Mouse (Mus musculus) ES-E14 (cell line): ENCODE results near the gene Xrn2. TPM values are rescaled to one million over a fixed set of nuclear protein-coding genes. Genes with fewer than 3 reads are reported as not detected.

ENCODE experiments used
- DNase-seq: peaks from one replicate; pipeline ENCODE4 v3.0.0-alpha.2; 2013; ENCODE audit warnings: low read depth, low spot score
- H3K27ac ChIP-seq: 2 replicates; pipeline ENCODE4 v1.5.1; 2012; ENCODE audit warnings: low read depth, mild to moderate bottlenecking, low read length, moderate library complexity, mixed read lengths; ENCODE audit not compliant: poor library complexity, insufficient read depth, severe bottlenecking
- H3K36me3 ChIP-seq: 2 replicates; pipeline ENCODE4 v1.6.1; 2012; ENCODE audit warnings: mild to moderate bottlenecking, low read length, moderate library complexity, mixed read lengths; ENCODE audit not compliant: control insufficient read depth, poor library complexity, insufficient read depth, severe bottlenecking
- H3K4me1 ChIP-seq, 2 experiments: fragments of 150-350 bp in 1 of 2; sonication (generic) in 1 of 2; 2 replicates each; pipeline ENCODE4 v1.6.1; 2012; ENCODE audit warnings: low read length in 2 of 2, mild to moderate bottlenecking in 1 of 2, mixed read lengths in 1 of 2; ENCODE audit not compliant: control insufficient read depth in 2 of 2, insufficient read depth in 2 of 2, poor library complexity in 1 of 2
- H3K4me3 ChIP-seq, 2 experiments: fragments of 150-350 bp in 1 of 2; sonication (generic) in 1 of 2; 2 replicates each; pipeline ENCODE4 v1.5.1; 2012; ENCODE audit warnings: low read length in 2 of 2, low read depth in 1 of 2, mild to moderate bottlenecking in 1 of 2, mixed read lengths in 1 of 2; ENCODE audit not compliant: insufficient read depth in 1 of 2, poor library complexity in 1 of 2, severe bottlenecking in 1 of 2
- H3K9ac ChIP-seq: 2 replicates; pipeline ENCODE4 v1.6.1; 2012; ENCODE audit warnings: low read depth, mild to moderate bottlenecking, low read length, mixed read lengths; ENCODE audit not compliant: poor library complexity, insufficient read depth, severe bottlenecking
- H3K9me3 ChIP-seq: fragments of 150-350 bp; sonication (generic); 2 replicates; pipeline ENCODE4 v1.6.1; 2012; ENCODE audit warnings: low read depth, mild to moderate bottlenecking, low read length; ENCODE audit not compliant: control insufficient read depth, insufficient read depth
- CHD2 ChIP-seq: IDR thresholded peaks from 2 replicates; pipeline ENCODE4 v1.6.1; 2014; ENCODE audit warnings: mild to moderate bottlenecking, low read depth, low read length, inconsistent platforms
- HCFC1 ChIP-seq: IDR thresholded peaks from 2 replicates; pipeline ENCODE4 v1.6.1; 2012; ENCODE audit warnings: low read length, inconsistent platforms, borderline replicate concordance; ENCODE audit not compliant: insufficient read depth
- MAFK ChIP-seq: IDR thresholded peaks from 2 replicates; pipeline ENCODE4 v1.6.1; 2014; ENCODE audit warnings: mild to moderate bottlenecking, low read depth, low read length, inconsistent platforms; ENCODE audit not compliant: insufficient read depth
- ZC3H11A ChIP-seq: IDR thresholded peaks from 2 replicates; pipeline ENCODE4 v1.6.1; 2012; ENCODE audit warnings: low read depth, mild to moderate bottlenecking, inconsistent platforms, low read length, borderline replicate concordance
- ZNF384 ChIP-seq: IDR thresholded peaks from 2 replicates; pipeline ENCODE4 v1.6.1; 2012; ENCODE audit warnings: low read depth, low read length, inconsistent platforms
- in situ Hi-C, 2 experiments: fragments of 600-800 bp; cut with MboI; formaldehyde crosslinking; loops; one replicate each; pipeline ENCODE4 v1.15.1; 2025; ENCODE audit warnings: low sequenced_read_pairs in 2 of 2, inconsistent platforms in 1 of 2; ENCODE audit not compliant: unreplicated experiment in 2 of 2
- total RNA-seq: library from RNA; depleted of rRNA; stranded (reverse); fragments of 300-350 nt; gene quantifications from 2 replicates; pipeline ENCODE4 v1.2.3, GENCODE M21; 2012; rRNA removed

Xrn2 gene
- total RNA-seq, 1 experiment: 85.7 TPM

DNA sequence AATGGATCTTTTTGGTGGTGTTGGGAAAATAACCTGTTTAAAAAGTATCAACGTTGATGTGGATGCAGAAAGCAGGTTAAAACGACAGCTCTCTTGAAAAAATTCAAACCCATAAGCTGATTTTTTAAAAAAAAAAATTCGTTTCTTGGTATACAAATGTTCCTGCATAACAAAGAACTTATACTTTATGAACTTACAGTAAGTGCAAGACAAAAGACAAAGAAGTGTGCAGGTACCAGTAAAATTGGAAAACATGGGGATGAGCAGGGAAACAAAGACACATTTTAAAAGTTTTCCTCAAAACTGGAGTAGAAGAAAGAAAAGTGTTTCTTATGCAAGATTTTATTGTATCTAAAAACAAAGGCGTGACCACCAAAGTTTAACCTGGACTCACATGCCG, 73.6 kb downstream of the Xrn2 start:
- no peaks in the 10 kb centered on the region for H3K4me1 ChIP-seq
- H3K4me3 ChIP-seq: no peak overlapping the region
- no peak overlapping the region for H3K9ac ChIP-seq
- H3K36me3 ChIP-seq: no peaks in the 10 kb centered on the region
- no peak for DNase-seq
- no peaks in the 10 kb centered on the region for H3K9me3 ChIP-seq
- H3K27ac ChIP-seq: no peak overlapping the region
- TF ChIP-seq ZNF384 (no peak), MAFK (no peak), CHD2 (no peak), HCFC1 (no peak), ZC3H11A (no peak)
- in situ Hi-C loops: loop anchor here in 1 of 2 experiments (10.0 to 25.0 kb wide), 2 partner anchors 98 to 951 kb away; partner anchors contain the start of gene Foxa2

DNA sequence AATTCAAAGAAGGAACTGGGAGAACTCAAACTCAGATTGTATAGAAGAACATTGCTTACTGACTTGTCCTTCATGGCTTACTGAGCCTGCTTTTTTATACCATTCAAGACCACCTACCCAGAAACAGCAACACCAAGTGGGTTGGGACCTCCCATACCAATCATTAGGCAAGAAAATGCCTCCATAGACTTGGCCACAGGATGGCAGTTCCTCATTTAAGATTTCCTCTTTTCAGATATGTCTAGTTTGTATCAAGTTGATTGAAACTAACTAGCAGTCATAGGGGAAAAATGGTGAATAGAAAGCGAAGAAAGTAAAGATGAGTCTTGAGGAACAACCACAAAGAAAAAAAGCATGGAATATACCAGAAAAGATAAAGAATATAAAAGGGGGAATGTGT, 106.9 kb downstream of the Xrn2 start:
- no peaks in the 10 kb centered on the region for H3K4me1 ChIP-seq
- TF ChIP-seq ZC3H11A: no peak
- no peak for TF ChIP-seq CHD2
- TF ChIP-seq MAFK: no peak
- TF ChIP-seq ZNF384: no peak
- no peak for TF ChIP-seq HCFC1
- H3K9me3 ChIP-seq: peaks cover 2% of the 10 kb centered on the region; the same call in 1 of the 2 replicates
- no peak for DNase-seq
- H3K27ac ChIP-seq: no peak overlapping the region
- no peak overlapping the region for H3K9ac ChIP-seq
- no peaks in the 10 kb centered on the region for H3K36me3 ChIP-seq
- in situ Hi-C loops: no loop called here
- no peak overlapping the region for H3K4me3 ChIP-seq

- H3K36me3 ChIP-seq: no peaks in the 10 kb centered on the region
- no peak overlapping the region for H3K4me3 ChIP-seq
- no peak for DNase-seq
- in situ Hi-C loops: no loop called here
- H3K9ac ChIP-seq: no peak overlapping the region
- H3K9me3 ChIP-seq: no peaks in the 10 kb centered on the region
- H3K27ac ChIP-seq: no peak overlapping the region
- H3K4me1 ChIP-seq: no peaks in the 10 kb centered on the region
- TF ChIP-seq HCFC1 (no peak), CHD2 (no peak), ZNF384 (no peak), MAFK (no peak), ZC3H11A (no peak)
These were observed 114.6 kb downstream of the Xrn2 start for GRCm38 (mm10) chr2:147127366-147127765.

Other genes with a start within 250 kb of the Xrn2 start
- 6.3 and 8.5 TPM in 2 replicates for gene Kiz, start 157.1 kb upstream of the Xrn2 start, total RNA-seq
- gene Nkx2-4, start 72.4 kb downstream of the Xrn2 start, total RNA-seq: 0.31 and 0.42 TPM in 2 replicates
- 0.27 TPM in 1 of 2 replicates, not detected in the other for gene Nkx2-2, start 181.2 kb downstream of the Xrn2 start, total RNA-seq